Mouse (Mus musculus) lung, adult 2 months (tissue): ENCODE measurements at regions not wholly inside any gene's neighbourhood (a gene's known extent, or its start where the extent isn't known, plus 50 kb on each side); places are given as distances from the start of the nearest gene placed in this dataset.

Source experiments
- CTCF ChIP-seq: fragments of 200-500 bp; IDR thresholded peaks from 2 replicates; pipeline ENCODE4 v1.5.1; 2011; ENCODE audit warnings: mild to moderate bottlenecking, low read length, control low read depth; ENCODE audit not compliant: insufficient read depth
- POLR2A ChIP-seq: fragments of 200-500 bp; IDR thresholded peaks from 2 replicates; pipeline ENCODE4 v1.6.1; 2011; ENCODE audit warnings: low read depth, mild to moderate bottlenecking, control low read depth, low read length, borderline replicate concordance; ENCODE audit errors: extremely low read depth

DNA sequence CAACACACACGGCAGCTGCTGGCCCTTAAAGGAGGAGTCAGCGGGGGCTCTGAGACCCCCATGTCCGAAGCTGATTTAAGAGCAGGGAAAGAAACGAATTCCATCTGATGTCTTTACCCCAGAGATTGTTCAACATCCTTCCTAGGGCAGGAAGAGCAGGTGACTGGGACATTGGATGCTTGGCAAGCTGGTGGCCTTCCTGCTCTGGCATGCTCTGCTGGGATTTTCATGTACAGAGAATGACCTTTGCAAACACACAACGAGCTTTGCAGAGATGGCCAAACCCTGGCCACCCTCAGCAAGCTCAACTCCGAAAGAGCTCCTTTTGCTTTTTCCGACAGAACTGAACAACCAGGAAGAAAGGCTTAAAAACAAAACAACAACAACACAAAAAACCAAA is 194.7 kb upstream of the Map3k1 start:
- TF ChIP-seq POLR2A: no peak
- no peak for TF ChIP-seq CTCF
